Mouse (Mus musculus) kidney, embryonic 16.5 days (tissue): ENCODE measurements around the gene Tsga10. TPM values are rescaled to one million over a fixed set of nuclear protein-coding genes. Genes with fewer than 3 reads are reported as not detected.

Experiments used
- ATAC-seq: fragments of 200-750 bp; cut with Nextera tagmentation; 2 replicates; pipeline ENCODE4 v1.8.0; 2017; ENCODE audit warnings: moderate TSS enrichment; ENCODE audit not compliant: low FRiP score, low TSS enrichment
- H3K27ac ChIP-seq: fragments of 300-500 bp; sonication (generic); 2 replicates; pipeline ENCODE4 v1.5.1; 2014; ENCODE audit warnings: low read length
- H3K27me3 ChIP-seq: fragments of 300-500 bp; sonication (generic); 2 replicates; pipeline ENCODE4 v1.6.1; 2014; ENCODE audit warnings: low read length, control low read depth, mixed read lengths; ENCODE audit not compliant: insufficient read depth
- H3K36me3 ChIP-seq: fragments of 300-500 bp; sonication (generic); 2 replicates; pipeline ENCODE4 v1.6.1; 2014; ENCODE audit warnings: low read length, control low read depth, mixed read lengths; ENCODE audit not compliant: insufficient read depth
- H3K4me1 ChIP-seq: fragments of 300-500 bp; sonication (generic); 2 replicates; pipeline ENCODE4 v1.6.1; 2014; ENCODE audit warnings: low read length, control low read depth, mixed read lengths; ENCODE audit not compliant: insufficient read depth
- H3K4me2 ChIP-seq: fragments of 300-500 bp; sonication (generic); replicated peaks from 2 replicates; pipeline ENCODE4 v1.6.1; 2014; ENCODE audit warnings: low read depth, low read length
- H3K4me3 ChIP-seq: fragments of 300-500 bp; sonication (generic); 2 replicates; pipeline ENCODE4 v1.5.1; 2014; ENCODE audit warnings: mild to moderate bottlenecking, low read length
- H3K9ac ChIP-seq: fragments of 300-500 bp; sonication (generic); replicated peaks from 2 replicates; pipeline ENCODE4 v1.6.1; 2014; ENCODE audit warnings: low read length
- H3K9me3 ChIP-seq: fragments of 300-500 bp; sonication (generic); 2 replicates; pipeline ENCODE4 v1.6.1; 2016; ENCODE audit warnings: low read length, control low read depth
- WGBS: fragments of 180-500 bp; shearing (Covaris S2); extraction: QIAGEN DNeasy Blood & Tissue Kit; methylation state at CpG from one replicate; pipeline ENCODE4 v1.1.7; 2014; 5-methylcytosine and 5-hydroxymethylcytosine counted together
- polyA plus RNA-seq: library from polyadenylated mRNA; unstranded; fragments of >200 nt; fragmentation: Nextera tagmentation; extraction: Ambion mirVana; gene quantifications from 2 replicates; pipeline ENCODE4 v1.2.1, GENCODE M21; 2015

Gene Tsga10
- polyA plus RNA-seq, 1 experiment from 2014 or later, result 6.9 TPM

DNA sequence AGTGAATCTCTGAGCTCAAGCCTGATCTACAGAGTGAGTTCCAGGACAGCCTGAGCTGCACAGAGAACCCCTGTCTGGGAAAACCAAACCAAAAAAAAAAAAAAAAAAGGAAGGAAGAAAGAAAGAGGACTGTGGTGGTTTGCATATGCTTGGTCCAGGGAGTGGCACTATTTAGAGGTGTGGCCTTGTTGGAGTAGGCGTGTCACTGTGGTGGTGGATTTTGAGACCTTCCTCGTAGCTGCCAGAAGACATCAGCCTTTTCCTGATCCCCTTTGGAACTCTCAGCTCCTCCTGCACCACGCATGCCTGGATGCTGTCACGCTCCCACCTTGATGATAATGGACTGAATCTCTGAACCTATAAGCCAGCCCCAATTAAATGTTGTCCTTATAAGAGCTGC lies 17.2 kb upstream of the Tsga10 start:
- Histone ChIP-seq H3K9ac (no peak overlapping the region), H3K36me3 (peaks cover 31% of the 10 kb centered on the region), H3K9me3 (no peaks in the 10 kb centered on the region), H3K4me2 (no peak overlapping the region), H3K27ac (no peak overlapping the region), H3K27me3 (no peaks in the 10 kb centered on the region), H3K4me3 (no peak overlapping the region), H3K4me1 (no peaks in the 10 kb centered on the region)
- no peak for ATAC-seq
- WGBS, result 90% methylated on average over 4 of the region's 4 CpGs

GRCm38 (mm10) chr1:37877736-37878460 lies 11.7 kb upstream of the Tsga10 start:
- Histone ChIP-seq H3K9me3 (peaks cover 11% of the 10 kb centered on the region; the same call in 1 of the 2 replicates), H3K27me3 (no peaks in the 10 kb centered on the region), H3K9ac (no peak overlapping the region), H3K27ac (no peak overlapping the region), H3K36me3 (peaks cover 53% of the 10 kb centered on the region), H3K4me1 (no peaks in the 10 kb centered on the region), H3K4me2 (no peak overlapping the region), H3K4me3 (no peak overlapping the region)
- ATAC-seq, result no peak
- WGBS, result 94% methylated on average over 13 of the region's 13 CpGs

GRCm38 (mm10) chr1:37873157-37873556 lies 6.9 kb upstream of the Tsga10 start:
- Histone ChIP-seq H3K4me1 (peaks cover 5% of the 10 kb centered on the region; the same call in 1 of the 2 replicates), H3K36me3 (peaks cover 34% of the 10 kb centered on the region), H3K9me3 (peaks cover 11% of the 10 kb centered on the region; the same call in 1 of the 2 replicates), H3K4me2 (peak overlapping the region; percentile 52), H3K27me3 (no peaks in the 10 kb centered on the region), H3K9ac (no peak overlapping the region), H3K4me3 (no peak overlapping the region; the same call in 1 of the 2 replicates), H3K27ac (no peak overlapping the region)
- ATAC-seq, result no peak
- WGBS, result 84% methylated on average over 4 of the region's 4 CpGs

GRCm38 (mm10) chr1:37872131-37873067 lies 6.2 kb upstream of the Tsga10 start:
- Histone ChIP-seq H3K9ac (peak overlapping the region; percentile 71), H3K36me3 (peaks cover 26% of the 10 kb centered on the region), H3K4me3 (peak overlapping the region; percentile 67), H3K27ac (peak overlapping the region; percentile 86), H3K4me2 (peak overlapping the region; percentile 52), H3K9me3 (peaks cover 11% of the 10 kb centered on the region; the same call in 1 of the 2 replicates), H3K27me3 (no peaks in the 10 kb centered on the region), H3K4me1 (peaks cover 5% of the 10 kb centered on the region; the same call in 1 of the 2 replicates)
- peak; percentile 87 for ATAC-seq
- 6% methylated on average over 33 of the region's 33 CpGs for WGBS

DNA sequence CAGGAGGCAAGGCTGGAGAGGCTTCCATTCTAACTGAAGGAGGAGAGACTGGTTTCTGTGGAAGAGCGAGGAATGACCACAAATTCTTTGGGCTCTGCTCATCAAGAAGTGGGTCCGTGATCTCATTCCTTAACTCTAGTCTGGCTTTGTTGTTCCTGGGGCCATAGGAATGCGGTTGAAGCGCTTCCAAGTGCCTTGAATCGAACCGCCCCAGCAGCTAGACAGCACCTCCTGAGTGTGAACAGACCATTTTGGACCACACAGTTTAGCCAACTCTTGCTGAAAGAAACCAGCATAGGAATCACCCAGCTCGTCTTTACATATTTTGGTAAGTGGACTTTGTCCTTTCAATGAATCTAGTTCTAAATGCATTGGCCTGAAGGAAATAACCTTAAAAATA lies 5.5 kb upstream of the Tsga10 start, which contains the start of gene Lipt1:
Gene Lipt1 (plus strand): TSS at position 35 of the 400 bp plus-strand sequence.
- H3K4me3 ChIP-seq, result peak within 1 kb of the TSS; percentile 67
- H3K36me3 ChIP-seq, result peaks cover 20% of the 10 kb centered on the region
- H3K9me3 ChIP-seq, result peaks cover 11% of the 10 kb centered on the region; the same call in 1 of the 2 replicates
- H3K27me3 ChIP-seq, result no peaks in the 10 kb centered on the region
- peak within 1 kb of the TSS; percentile 71 for H3K9ac ChIP-seq
- WGBS, result 4% methylated on average over 7 of the region's 7 CpGs
- ATAC-seq, result peak; percentile 80
- H3K4me2 ChIP-seq, result peak within 1 kb of the TSS; percentile 52
- peaks cover 5% of the 10 kb centered on the region; the same call in 1 of the 2 replicates for H3K4me1 ChIP-seq
- peak within 1 kb of the TSS; percentile 86 for H3K27ac ChIP-seq

GRCm38 (mm10) chr1:37869362-37869761 lies 3.1 kb upstream of the Tsga10 start:
- Histone ChIP-seq H3K9ac (no peak overlapping the region), H3K9me3 (no peaks in the 10 kb centered on the region), H3K4me1 (peaks cover 10% of the 10 kb centered on the region; the same call in 1 of the 2 replicates), H3K4me3 (no peak overlapping the region), H3K27me3 (no peaks in the 10 kb centered on the region), H3K36me3 (no peaks in the 10 kb centered on the region), H3K4me2 (no peak overlapping the region), H3K27ac (no peak overlapping the region)
- ATAC-seq, result no peak
- 45% methylated on average over 2 of the region's 2 CpGs for WGBS

- Histone ChIP-seq H3K36me3 (no peaks in the 10 kb centered on the region), H3K27ac (no peak overlapping the region), H3K9ac (no peak overlapping the region), H3K4me2 (no peak overlapping the region), H3K27me3 (no peaks in the 10 kb centered on the region), H3K4me1 (peaks cover 10% of the 10 kb centered on the region; the same call in 1 of the 2 replicates), H3K4me3 (no peak overlapping the region), H3K9me3 (no peaks in the 10 kb centered on the region)
- WGBS, result 60% methylated on average over 10 of the region's 10 CpGs
- no peak for ATAC-seq
Observed at GRCm38 (mm10) chr1:37868640-37869039, 2.4 kb upstream of the Tsga10 start.

GRCm38 (mm10) chr1:37867684-37868322 lies 1.6 kb upstream of the Tsga10 start:
- Histone ChIP-seq H3K27ac (no peak overlapping the region), H3K4me1 (peaks cover 10% of the 10 kb centered on the region; the same call in 1 of the 2 replicates), H3K36me3 (no peaks in the 10 kb centered on the region), H3K27me3 (no peaks in the 10 kb centered on the region), H3K9ac (no peak overlapping the region), H3K9me3 (no peaks in the 10 kb centered on the region), H3K4me3 (no peak overlapping the region), H3K4me2 (no peak overlapping the region)
- 69% methylated on average over 10 of the region's 10 CpGs for WGBS
- ATAC-seq, result no peak

DNA sequence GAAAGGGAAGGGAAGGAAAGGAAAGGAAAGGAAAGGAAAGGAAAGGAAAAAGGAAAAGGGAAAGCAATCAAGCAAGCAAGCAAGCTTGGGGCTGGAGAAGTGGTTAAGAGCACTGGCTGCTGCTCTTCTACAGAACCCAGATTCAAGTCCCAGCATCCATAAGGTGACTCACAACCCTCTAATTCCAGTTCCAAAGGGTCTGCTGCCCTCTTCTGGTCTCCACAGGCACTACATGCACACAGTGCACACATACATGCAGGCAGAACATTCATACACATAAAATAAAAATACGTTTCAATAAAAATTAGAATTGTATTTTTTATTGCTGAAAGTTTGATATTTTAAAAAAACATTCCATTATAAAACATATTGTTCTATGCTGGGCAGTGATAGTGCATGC lies 827 bp upstream of the Tsga10 start:
- ATAC-seq, result no peak
- Histone ChIP-seq H3K9me3 (no peaks in the 10 kb centered on the region), H3K4me3 (no peak overlapping the region), H3K9ac (no peak overlapping the region), H3K4me1 (peaks cover 10% of the 10 kb centered on the region; the same call in 1 of the 2 replicates), H3K4me2 (no peak overlapping the region), H3K27ac (no peak overlapping the region), H3K27me3 (no peaks in the 10 kb centered on the region), H3K36me3 (no peaks in the 10 kb centered on the region)
- 78% methylated on average over 1 of the region's 1 CpGs for WGBS
